Mouse (Mus musculus) limb, embryonic 10.5 days (tissue): Measurements from ENCODE around the gene Iqck. TPM values are rescaled to one million over a fixed set of nuclear protein-coding genes. Genes with fewer than 3 reads are reported as not detected.

ENCODE experiments used
- DNase-seq: peaks from one replicate; pipeline ENCODE4 v3.0.0-alpha.2; 2017; ENCODE audit warnings: low spot score
- H3K27ac ChIP-seq: fragments of 300-500 bp; sonication (generic); 2 replicates; pipeline ENCODE4 v1.5.1; 2016; ENCODE audit warnings: mild to moderate bottlenecking
- H3K27me3 ChIP-seq: fragments of 300-500 bp; sonication (generic); 2 replicates; pipeline ENCODE4 v1.6.1; 2016; ENCODE audit warnings: low read depth, mild to moderate bottlenecking; ENCODE audit not compliant: poor library complexity, severe bottlenecking
- H3K36me3 ChIP-seq: fragments of 300-500 bp; sonication (generic); 2 replicates; pipeline ENCODE4 v1.6.1; 2016; ENCODE audit warnings: mild to moderate bottlenecking, moderate library complexity
- H3K4me1 ChIP-seq: fragments of 300-500 bp; sonication (generic); 2 replicates; pipeline ENCODE4 v1.6.1; 2016
- H3K4me3 ChIP-seq: fragments of 300-500 bp; sonication (generic); 2 replicates; pipeline ENCODE4 v1.5.1; 2016; ENCODE audit warnings: mild to moderate bottlenecking, moderate library complexity
- H3K9me3 ChIP-seq: fragments of 300-500 bp; sonication (generic); replicated peaks from 2 replicates; pipeline ENCODE4 v1.6.1; 2016; ENCODE audit warnings: mild to moderate bottlenecking
- WGBS: fragments of 180-500 bp; shearing (Covaris S2); methylation state at CpG from one replicate; pipeline ENCODE4 v1.1.7; 2016; 5-methylcytosine and 5-hydroxymethylcytosine counted together
- polyA plus RNA-seq: library from polyadenylated mRNA; unstranded; fragments of >200 nt; fragmentation: Nextera tagmentation; extraction: Ambion mirVana; gene quantifications from 2 replicates; pipeline ENCODE4 v1.2.1, GENCODE M21; 2016

Gene Iqck
- polyA plus RNA-seq: 1.5 and 1.8 TPM in 2 replicates

GRCm38 (mm10) chr7:118855171-118855876 is at the start of gene Iqck:
Gene Iqck (plus strand): TSS chr7:118855752.
- Histone ChIP-seq H3K4me3 (peak within 1 kb of the TSS; percentile 91), H3K27me3 (no peaks in the 10 kb centered on the region), H3K36me3 (peaks cover 39% of the 10 kb centered on the region), H3K4me1 (peaks cover 8% of the 10 kb centered on the region), H3K9me3 (no peaks in the 10 kb centered on the region), H3K27ac (peak within 1 kb of the TSS; percentile 85)
- WGBS: under 1% methylated on average over 57 of the region's 57 CpGs
- peak; percentile 93 for DNase-seq

- H3K36me3 ChIP-seq: peaks cover 36% of the 10 kb centered on the region
- no peak overlapping the region for H3K27ac ChIP-seq
- no peaks in the 10 kb centered on the region for H3K9me3 ChIP-seq
- 89% methylated on average over 16 of the region's 16 CpGs for WGBS
- no peak overlapping the region for H3K4me3 ChIP-seq
- DNase-seq: no peak
- no peaks in the 10 kb centered on the region for H3K27me3 ChIP-seq
- no peaks in the 10 kb centered on the region for H3K4me1 ChIP-seq
Measured at GRCm38 (mm10) chr7:118806631-118807411, 48.7 kb upstream of the Iqck start.

- Histone ChIP-seq H3K4me3 (no peak overlapping the region), H3K36me3 (peaks cover 28% of the 10 kb centered on the region), H3K27ac (no peak overlapping the region), H3K9me3 (no peaks in the 10 kb centered on the region), H3K4me1 (no peaks in the 10 kb centered on the region), H3K27me3 (no peaks in the 10 kb centered on the region)
- no peak for DNase-seq
- 89% methylated on average over 8 of the region's 8 CpGs for WGBS
Measured at GRCm38 (mm10) chr7:118807899-118808298, 47.7 kb upstream of the Iqck start.

- Histone ChIP-seq H3K36me3 (peaks cover 36% of the 10 kb centered on the region), H3K27ac (no peak overlapping the region), H3K9me3 (no peaks in the 10 kb centered on the region), H3K4me3 (no peak overlapping the region), H3K27me3 (no peaks in the 10 kb centered on the region), H3K4me1 (no peaks in the 10 kb centered on the region)
- DNase-seq: no peak
- 91% methylated on average over 12 of the region's 12 CpGs for WGBS
Measured at GRCm38 (mm10) chr7:118811407-118812106, 44.0 kb upstream of the Iqck start.

- H3K27me3 ChIP-seq: no peaks in the 10 kb centered on the region
- H3K27ac ChIP-seq: no peak overlapping the region
- peaks cover 46% of the 10 kb centered on the region for H3K36me3 ChIP-seq
- 95% methylated on average over 4 of the region's 4 CpGs for WGBS
- no peak for DNase-seq
- no peak overlapping the region for H3K4me3 ChIP-seq
- no peaks in the 10 kb centered on the region for H3K4me1 ChIP-seq
- H3K9me3 ChIP-seq: no peaks in the 10 kb centered on the region
Measured at GRCm38 (mm10) chr7:118813592-118813991, 42.0 kb upstream of the Iqck start.

- H3K4me3 ChIP-seq: no peak overlapping the region
- H3K27me3 ChIP-seq: no peaks in the 10 kb centered on the region
- peaks cover 50% of the 10 kb centered on the region for H3K36me3 ChIP-seq
- H3K9me3 ChIP-seq: no peaks in the 10 kb centered on the region
- no peak for DNase-seq
- H3K4me1 ChIP-seq: no peaks in the 10 kb centered on the region
- no peak overlapping the region for H3K27ac ChIP-seq
- WGBS: 92% methylated on average over 3 of the region's 3 CpGs
Measured at GRCm38 (mm10) chr7:118816275-118816674, 39.3 kb upstream of the Iqck start.

- WGBS: 95% methylated on average over 7 of the region's 7 CpGs
- peaks cover 50% of the 10 kb centered on the region for H3K36me3 ChIP-seq
- no peaks in the 10 kb centered on the region for H3K27me3 ChIP-seq
- no peaks in the 10 kb centered on the region for H3K9me3 ChIP-seq
- H3K27ac ChIP-seq: no peak overlapping the region
- no peak for DNase-seq
- no peaks in the 10 kb centered on the region for H3K4me1 ChIP-seq
- H3K4me3 ChIP-seq: no peak overlapping the region
Measured at GRCm38 (mm10) chr7:118817741-118818140, 37.8 kb upstream of the Iqck start.

GRCm38 (mm10) chr7:118819666-118820065 is 35.9 kb upstream of the Iqck start:
- peaks cover 6% of the 10 kb centered on the region for H3K4me1 ChIP-seq
- no peaks in the 10 kb centered on the region for H3K9me3 ChIP-seq
- WGBS: 84% methylated on average over 1 of the region's 1 CpGs
- H3K36me3 ChIP-seq: peaks cover 39% of the 10 kb centered on the region
- DNase-seq: no peak
- H3K27ac ChIP-seq: no peak overlapping the region
- H3K4me3 ChIP-seq: no peak overlapping the region
- no peaks in the 10 kb centered on the region for H3K27me3 ChIP-seq

- no peak for DNase-seq
- H3K4me1 ChIP-seq: peaks cover 6% of the 10 kb centered on the region
- H3K4me3 ChIP-seq: no peak overlapping the region
- H3K27me3 ChIP-seq: no peaks in the 10 kb centered on the region
- no peaks in the 10 kb centered on the region for H3K9me3 ChIP-seq
- WGBS: 82% methylated on average over 7 of the region's 7 CpGs
- H3K27ac ChIP-seq: no peak overlapping the region
- peaks cover 34% of the 10 kb centered on the region for H3K36me3 ChIP-seq
Measured at GRCm38 (mm10) chr7:118821356-118821755, 34.2 kb upstream of the Iqck start.

- Histone ChIP-seq H3K4me3 (no peak overlapping the region), H3K36me3 (peaks cover 35% of the 10 kb centered on the region), H3K27me3 (no peaks in the 10 kb centered on the region), H3K4me1 (peaks cover 6% of the 10 kb centered on the region), H3K27ac (no peak overlapping the region), H3K9me3 (no peaks in the 10 kb centered on the region)
- DNase-seq: no peak
- 95% methylated on average over 12 of the region's 12 CpGs for WGBS
Measured at GRCm38 (mm10) chr7:118821887-118822556, 33.5 kb upstream of the Iqck start.

GRCm38 (mm10) chr7:118824451-118824850 is 31.1 kb upstream of the Iqck start:
- Histone ChIP-seq H3K4me3 (no peak overlapping the region), H3K36me3 (peaks cover 30% of the 10 kb centered on the region), H3K27ac (no peak overlapping the region; the same call in 1 of the 2 replicates), H3K9me3 (no peaks in the 10 kb centered on the region), H3K27me3 (no peaks in the 10 kb centered on the region), H3K4me1 (peaks cover 6% of the 10 kb centered on the region)
- DNase-seq: no peak
- WGBS: 66% methylated on average over 7 of the region's 7 CpGs

GRCm38 (mm10) chr7:118827975-118828416 is 27.6 kb upstream of the Iqck start:
- DNase-seq: no peak
- Histone ChIP-seq H3K27me3 (no peaks in the 10 kb centered on the region), H3K9me3 (no peaks in the 10 kb centered on the region), H3K27ac (no peak overlapping the region), H3K4me1 (peaks cover 6% of the 10 kb centered on the region), H3K4me3 (no peak overlapping the region), H3K36me3 (peaks cover 31% of the 10 kb centered on the region)
- 81% methylated on average over 5 of the region's 5 CpGs for WGBS
